Mouse (Mus musculus): Measurements from ENCODE around the gene Gm11992.

The Gm11992 gene

DNA sequence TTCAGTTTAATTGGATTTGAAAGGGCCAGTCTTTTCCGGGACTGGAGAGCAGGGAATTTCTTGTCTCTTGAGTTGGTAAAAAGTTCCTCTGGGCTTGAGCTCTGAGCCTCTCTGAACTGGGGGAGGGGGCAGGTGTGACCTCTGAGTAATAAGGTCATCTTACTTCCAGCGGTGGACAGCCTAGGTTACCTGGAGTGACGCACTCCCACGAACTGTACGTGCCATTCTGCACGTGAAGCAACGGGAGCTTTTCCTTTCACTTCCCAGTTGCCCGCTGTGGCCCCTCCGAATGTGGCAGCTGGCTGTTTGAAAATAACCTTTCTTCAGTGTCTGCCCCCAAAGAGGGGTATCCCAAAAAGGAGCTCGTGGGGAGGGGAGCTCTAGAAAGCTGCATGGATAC lies 67.7 kb downstream of the Gm11992 start:
- DNase-seq (ENCODE audit: low spot score) = no peak

DNA sequence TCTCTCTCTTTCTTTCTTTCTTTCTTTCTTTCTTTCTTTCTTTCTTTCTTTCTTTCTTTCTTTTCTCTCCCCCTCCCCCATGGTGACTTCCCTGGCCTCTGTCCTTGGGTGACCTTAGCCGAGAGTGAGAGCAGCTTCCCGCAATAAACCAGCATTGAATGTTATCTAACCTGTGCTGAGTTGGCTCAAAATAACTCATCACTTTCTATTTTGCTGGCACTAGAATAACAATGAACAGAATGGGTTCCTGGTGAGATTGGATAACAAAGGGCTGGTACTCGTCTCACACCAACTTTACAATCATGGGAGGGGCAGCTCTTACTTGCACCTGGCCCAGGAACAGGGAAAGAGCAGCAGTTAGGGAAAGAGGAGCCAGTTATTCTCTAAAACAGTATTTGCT lies 68.5 kb downstream of the Gm11992 start:
- no peak for DNase-seq (ENCODE audit: low spot score)

DNA sequence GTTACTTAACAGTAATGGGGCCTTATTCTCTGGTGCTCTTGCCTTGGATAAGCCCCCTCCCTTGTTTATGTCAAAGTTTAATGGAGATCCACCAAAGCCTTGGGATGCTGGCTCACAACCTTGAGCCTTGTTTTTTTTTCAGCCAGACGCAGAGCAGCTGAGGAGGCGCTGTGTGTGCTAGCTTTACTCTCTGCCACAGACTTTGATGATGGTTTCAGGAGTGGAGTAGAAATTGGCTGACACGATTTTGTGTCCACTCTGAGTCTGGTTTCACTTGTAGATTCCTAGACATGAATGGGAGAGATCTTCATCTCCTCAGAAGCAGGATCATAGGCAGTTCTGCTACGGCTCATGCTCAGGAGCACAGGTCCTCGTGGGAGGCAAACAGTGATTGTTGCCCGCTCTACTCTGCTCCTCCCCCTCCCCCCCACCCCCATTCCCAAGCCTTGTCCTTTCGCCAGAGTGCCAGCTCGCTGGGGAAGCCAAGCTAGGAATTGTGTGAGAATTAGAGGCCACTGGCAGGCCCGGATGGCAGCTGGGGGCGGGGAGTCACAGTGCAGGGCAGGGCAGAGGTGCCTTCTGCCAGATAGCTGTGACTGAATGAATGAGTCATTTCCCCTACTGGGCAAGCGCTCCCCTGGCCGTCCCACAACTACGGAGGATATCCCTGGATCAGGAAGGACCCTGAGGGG lies 69.1 kb downstream of the Gm11992 start:
- no peak for DNase-seq (ENCODE audit: low spot score)

DNA sequence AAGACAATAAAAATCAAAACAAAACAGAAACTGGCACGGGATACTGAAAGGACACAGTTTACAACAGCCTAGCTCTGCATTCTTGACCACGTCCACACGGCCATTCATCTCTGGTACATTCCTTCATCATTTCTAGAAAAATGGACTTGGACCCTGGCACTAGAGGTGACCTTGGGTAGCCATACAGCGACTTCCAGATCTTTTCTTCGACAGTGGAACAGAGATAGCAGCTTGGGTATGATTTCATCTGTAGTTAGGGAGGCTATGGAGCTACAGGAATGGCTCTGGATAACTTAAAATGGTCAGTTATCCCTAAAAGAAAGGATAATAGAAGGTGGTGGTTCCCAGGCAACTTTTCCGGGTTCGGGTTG lies 69.6 kb downstream of the Gm11992 start, which contains the start of gene Upp1:
Upp1 (plus strand) TSS at position 54 of the 371 bp plus-strand sequence.
- no peak for DNase-seq (ENCODE audit: low spot score)

DNA sequence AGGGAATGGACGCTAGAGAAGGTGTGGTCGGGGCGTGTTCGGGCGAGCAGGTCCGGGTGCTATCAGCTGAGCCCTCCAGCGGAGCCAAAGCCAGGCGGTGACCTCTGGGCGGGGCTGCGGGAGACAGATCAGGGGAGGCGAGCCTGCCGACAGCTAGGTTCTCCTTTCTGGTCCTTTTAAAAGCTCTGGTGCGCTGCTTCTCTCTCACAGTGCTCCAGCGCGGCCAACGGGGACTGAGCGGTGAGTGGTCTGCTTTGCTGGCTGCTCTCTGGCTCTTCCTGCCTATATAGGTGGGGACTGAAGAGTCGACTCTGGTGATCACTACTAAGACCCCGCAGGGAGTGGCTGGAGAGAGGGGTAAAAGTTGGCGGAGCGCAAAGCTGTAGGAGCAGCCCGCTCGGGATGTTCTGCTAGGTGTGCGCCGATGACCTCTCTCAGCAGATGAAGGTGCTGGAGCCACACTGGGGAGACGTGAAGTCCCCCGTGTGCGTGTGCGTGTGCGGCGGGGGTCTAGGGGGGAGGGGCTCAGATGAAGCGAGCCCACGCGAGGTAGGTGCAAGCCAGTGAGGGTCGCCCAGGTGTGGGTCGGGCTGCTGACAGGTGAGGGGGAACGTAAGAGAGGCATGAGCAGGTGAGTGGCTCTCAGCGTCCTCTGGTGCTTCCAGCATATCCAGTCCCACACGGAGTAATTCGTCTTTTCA lies 70.2 kb downstream of the Gm11992 start:
- DNase-seq (ENCODE audit: low spot score) = no peak
